Mouse (Mus musculus) mouse embryonic stem cell (cell line): ENCODE measurements around the gene Grb2.

Experiments
- in situ Hi-C, 2 experiments: fragments of 300-500 bp; cut with MboI; formaldehyde crosslinking; loops; 1 replicate in 1 of 2; 3 replicates in 1 of 2; pipeline ENCODE4 v1.14.3; 2019 to 2020; ENCODE audit warnings: low sequenced_read_pairs in 2 of 2, low pct_unique_long_range_greater_than_20kb in 1 of 2, mixed read lengths in 1 of 2; ENCODE audit not compliant: unreplicated experiment in 1 of 2

Gene Grb2

GRCm38 (mm10) chr11:115638498-115639409 lies 69.6 kb downstream of the Grb2 start:
- in situ Hi-C loops, result loop anchor here (5.0 kb wide), 2 partner anchors 74 to 79 kb away; no protein-coding TSS in a partner anchor

DNA sequence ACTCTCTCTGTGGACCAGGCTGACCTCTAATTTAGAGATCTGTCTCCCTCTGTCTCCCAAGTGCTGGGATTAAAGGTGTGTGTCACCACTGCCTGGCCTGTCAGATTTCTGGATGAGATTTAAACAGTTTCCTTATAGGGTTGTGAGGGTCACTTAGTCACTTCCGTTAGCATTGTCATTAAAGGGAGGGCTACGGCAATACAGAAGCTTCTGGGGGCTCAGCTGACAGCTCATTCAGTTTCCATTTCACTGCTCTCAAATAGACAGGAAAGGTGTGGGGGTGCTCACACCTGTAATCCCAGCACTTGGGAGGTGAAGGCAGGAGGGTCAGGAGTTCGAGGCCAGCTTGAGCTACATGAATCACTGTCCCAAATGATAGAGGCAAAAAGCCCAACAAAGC lies 71.4 kb downstream of the Grb2 start:
- in situ Hi-C loops, result loop anchor here (5.0 kb wide), 2 partner anchors 75 to 80 kb away; no protein-coding TSS in a partner anchor

DNA sequence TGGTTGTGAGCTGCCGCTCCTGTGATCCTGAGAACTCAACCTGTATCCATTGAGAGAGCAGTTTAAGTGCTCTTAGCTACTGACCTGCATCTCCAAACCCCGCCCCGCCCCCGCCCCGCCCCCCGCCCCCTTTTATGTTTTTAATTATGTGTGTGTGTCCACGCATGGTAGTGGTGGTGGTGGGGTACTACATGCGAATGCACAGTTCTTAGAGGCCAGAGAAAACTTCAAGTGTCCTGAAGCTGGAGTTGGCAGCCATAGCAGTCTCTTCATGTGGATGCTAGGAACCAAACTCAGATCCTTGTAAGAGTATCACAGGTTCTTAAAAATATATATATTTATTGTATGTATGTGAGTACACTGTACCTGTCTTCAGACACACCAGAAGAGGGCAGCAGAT lies 72.9 kb downstream of the Grb2 start:
- in situ Hi-C loops, result loop anchor here (5.0 kb wide), 2 partner anchors 77 to 82 kb away; no protein-coding TSS in a partner anchor

GRCm38 (mm10) chr11:115635041-115635440 lies 73.4 kb downstream of the Grb2 start:
- in situ Hi-C loops, result loop anchor here (5.0 kb wide), 2 partner anchors 77 to 82 kb away; no protein-coding TSS in a partner anchor

DNA sequence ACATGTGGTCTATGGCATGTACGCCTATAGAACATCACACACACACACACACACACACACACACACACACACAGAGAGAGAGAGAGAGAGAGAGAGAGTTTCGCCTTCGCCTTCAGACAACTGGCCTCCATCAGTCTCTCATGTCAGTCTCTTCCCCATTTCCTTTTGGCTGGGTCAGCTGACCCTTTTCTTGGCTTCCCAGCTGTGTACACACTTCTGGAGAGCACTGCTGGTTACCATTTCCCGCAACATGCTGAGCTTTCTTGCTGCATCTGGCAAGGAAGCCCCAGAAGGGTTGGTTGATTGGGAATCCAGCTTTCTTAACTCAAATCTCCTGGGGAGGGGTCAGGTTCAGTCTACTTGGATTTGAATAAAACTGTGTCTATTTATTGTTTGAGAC lies 74.3 kb downstream of the Grb2 start:
- in situ Hi-C loops, result no loop called here

- in situ Hi-C loops, result no loop called here
Measured at GRCm38 (mm10) chr11:115632862-115633261, 75.5 kb downstream of the Grb2 start.

- in situ Hi-C loops, result no loop called here
Measured at GRCm38 (mm10) chr11:115632247-115632646, 76.2 kb downstream of the Grb2 start.

DNA sequence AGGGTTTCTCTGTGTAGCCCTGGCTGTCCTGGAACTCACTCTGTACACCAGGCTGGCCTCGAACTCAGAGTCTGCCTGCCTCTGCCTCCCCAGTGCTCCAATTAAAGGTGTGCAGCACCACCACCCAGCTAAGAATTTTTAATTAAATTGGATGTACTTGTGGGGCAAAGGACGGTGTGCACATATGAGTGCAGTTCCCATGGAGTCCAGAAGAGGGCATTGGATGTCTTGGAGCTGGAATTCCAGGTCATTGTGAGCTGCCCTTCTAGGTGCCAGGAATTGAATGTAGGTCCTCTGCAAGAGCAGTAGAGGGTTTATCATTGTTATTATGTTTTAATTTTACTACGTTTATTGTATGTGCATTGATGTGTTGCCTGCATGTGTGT lies 76.9 kb downstream of the Grb2 start:
- in situ Hi-C loops, result no loop called here

DNA sequence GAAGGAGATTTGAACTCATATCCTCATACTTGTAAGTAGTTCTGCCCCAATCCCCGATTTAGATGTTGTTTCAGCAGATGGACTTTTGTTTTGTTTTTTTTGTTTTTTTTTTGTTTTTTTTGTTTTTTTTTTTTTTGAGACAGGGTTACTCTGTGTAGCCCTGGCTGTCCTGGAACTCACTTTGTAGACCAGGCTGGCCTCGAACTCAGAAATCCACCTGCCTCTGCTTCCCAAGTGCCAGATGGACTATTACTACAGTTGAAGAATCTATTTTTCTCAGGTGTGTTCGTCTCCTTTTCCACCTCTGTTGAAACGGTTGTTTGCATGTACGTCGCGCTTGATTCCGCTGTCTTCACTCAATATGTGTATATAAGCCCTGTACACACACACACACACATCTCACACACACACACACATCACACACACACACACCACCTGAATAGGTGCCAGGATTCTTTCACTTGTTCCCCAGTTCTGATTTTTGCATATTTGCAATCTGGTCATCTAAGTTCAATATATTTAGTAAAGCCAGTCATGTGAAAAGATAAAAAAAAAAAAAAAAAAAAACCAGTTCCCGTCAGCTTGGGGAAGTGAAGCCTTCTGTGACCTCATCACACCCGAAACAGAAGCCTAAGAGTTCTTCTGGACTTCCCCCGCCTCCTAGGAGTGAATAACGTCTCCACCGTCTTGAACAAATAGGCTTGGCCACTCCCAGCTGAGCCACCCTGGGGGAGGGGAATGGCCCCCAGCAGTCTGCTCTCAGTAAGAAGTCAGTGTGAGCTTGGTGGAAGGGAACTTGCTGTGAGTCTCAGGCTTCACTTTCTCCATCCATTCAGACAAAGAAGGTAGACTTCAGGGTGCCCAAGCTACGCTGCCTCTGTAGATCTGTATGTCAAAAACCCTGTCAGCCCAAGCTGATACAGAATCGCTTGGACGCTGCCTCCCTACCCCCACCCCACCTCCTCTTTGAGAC lies 77.6 kb downstream of the Grb2 start:
- in situ Hi-C loops, result no loop called here

DNA sequence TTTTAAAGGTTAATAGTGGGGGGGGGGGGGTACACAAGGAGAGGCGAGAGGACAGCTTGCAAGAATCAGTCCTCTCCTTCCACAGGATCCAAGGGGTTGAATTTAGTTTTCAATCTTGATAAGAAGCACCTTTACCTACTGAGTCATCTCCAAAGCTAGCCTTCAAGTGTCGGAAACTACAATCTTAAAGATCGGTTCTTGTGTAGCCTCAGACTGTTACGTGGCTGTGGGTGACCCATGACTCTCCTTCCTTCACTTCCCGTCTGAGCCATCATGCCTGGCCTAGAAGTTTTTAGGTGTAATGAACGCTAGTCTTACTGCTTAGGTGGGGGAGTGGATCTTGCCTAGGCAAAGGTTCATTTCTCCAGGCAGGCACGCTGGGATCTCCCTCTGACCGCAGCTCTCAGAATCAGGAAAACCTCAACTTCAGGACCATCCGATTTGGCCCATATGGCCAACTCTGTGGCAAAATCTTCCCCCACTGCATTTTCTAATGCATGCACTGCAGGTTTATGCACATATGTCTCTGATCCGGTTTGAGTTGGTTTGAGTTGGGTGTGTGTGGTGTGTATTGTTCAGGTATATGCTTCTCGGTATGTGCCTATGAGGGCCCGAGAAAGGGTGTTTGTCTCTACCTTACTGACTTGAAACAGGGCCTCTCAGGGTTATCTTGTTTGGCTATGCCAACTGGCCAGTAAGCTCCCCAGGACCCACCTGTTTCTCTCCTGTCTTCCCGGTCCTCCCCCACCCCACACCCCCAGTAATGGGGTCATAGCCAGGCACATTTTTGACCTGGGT lies 78.5 kb downstream of the Grb2 start:
- in situ Hi-C loops, result no loop called here

DNA sequence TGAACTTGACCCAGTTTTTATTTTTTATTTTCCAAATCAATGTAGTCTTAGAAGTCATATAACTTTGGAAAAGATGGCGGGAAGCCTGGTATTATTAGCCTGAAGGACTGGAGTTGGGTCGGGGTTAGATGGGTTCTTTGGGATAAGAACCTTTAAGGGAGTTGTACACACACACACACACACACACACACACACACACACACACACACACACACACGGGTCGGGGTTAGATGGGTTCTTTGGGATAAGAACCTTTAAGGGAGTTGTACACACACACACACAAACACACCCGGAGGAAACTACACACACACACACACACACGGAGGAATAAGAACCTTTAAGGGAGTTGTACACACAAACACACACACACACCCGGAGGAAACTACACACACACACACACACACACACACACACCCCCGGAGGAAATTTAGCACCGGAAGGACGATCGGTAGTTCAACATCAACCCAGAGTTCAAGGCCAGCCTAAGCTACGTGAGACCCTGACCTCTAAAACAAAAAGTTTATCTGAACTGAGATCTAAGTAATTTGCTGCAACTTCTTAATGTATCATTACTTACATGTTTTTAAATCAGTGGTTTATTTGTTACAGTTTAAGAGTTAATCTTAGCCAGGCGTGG lies 79.8 kb downstream of the Grb2 start:
- in situ Hi-C loops, result no loop called here

DNA sequence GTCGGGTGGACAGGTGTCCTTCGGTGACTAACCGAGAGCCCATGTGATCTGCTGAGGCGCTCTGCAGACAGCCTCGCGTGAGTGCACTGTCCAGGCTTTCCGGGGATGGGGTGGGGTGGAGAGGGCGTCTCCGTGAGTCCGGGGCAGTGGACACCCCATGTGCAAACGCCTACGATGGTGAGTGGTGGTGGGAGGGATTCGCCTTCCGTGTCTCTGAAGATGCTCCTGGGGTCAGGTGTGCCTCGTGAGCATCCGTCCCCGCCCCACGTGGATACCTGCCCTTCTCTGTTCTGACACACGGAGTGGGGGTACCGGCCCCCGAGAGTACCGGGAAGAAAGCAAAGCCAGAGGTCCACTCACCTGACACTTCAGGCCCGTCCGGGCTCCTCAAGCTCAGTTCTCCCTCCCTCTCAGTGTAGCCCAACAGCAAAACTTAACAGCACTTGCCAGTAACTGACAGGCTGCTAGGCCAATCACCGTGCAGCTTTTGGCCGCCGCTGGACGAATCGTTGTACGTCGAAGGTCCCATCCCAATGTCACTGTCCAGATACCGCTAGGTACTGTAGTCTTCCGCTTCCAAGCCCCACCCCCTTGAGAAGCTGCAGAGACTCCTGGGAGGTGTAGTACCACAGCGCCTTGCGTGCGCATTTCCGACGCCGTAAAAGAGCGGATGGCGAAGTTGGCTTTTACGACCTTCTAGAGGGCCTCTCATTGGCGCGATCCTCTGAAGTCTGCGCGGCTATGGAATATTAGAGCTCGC lies 80.5 kb downstream of the Grb2 start, which contains the start of gene Slc25a19:
Gene Slc25a19, minus strand, starts transcription at position 591 of the 760 bp plus-strand sequence.
- in situ Hi-C loops, result no loop called here

- in situ Hi-C loops, result no loop called here
Measured at GRCm38 (mm10) chr11:115626824-115627616, 81.4 kb downstream of the Grb2 start.

- in situ Hi-C loops, result no loop called here
Measured at GRCm38 (mm10) chr11:115625877-115626276, 82.5 kb downstream of the Grb2 start.

DNA sequence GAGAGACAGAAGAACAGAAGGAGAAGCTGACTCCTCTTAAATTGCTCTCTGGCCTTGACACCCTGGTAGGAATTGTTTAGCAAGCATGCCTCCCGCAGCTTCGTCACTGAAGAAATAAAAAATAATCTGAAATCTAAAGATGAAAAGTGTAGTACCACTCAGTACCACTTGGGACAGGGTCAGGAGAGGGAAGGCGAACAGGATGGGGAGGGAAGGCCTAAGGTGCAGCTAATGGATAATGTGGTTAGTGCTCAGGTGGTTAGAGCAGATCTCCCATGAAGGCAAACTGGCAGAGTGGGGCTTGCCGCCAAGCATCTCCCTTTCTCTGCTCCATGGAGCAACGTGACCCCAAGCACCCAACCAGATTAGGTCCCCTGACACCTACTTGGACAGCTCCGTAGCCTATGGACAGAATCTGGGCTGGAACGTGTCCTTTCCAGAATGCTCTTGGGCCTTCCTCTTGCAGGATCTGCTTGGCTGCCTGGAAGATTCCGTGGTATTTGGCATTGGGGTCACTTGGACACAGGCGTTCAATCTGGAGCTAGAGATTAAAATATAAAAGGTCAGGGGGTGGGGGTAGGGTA lies 84.8 kb downstream of the Grb2 start:
- in situ Hi-C loops, result loop anchor here in 1 of 2 experiments (5.0 kb wide), 1 partner anchor 189 kb away; the partner anchor contains the start of genes Caskin2 and Tsen54

DNA sequence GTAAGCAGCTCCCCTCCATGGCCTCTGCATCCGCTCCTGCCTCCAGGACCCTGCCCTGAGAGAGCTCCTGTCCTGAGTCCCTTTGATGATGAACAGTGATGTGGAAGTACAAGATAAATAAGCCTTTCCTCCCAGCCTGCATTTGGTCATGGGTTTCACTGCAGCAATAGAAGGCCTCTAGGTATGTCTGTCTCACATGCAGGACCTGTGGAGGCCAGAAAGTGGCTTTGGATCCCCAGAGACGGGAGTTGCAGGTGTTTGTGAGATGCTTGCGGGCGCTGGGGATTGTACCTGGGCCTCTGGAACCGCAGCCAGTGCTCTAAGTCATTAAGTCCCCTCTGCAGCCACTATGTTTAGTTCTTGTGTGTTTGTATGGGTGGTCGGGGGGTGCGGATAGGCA lies 88.4 kb downstream of the Grb2 start:
- in situ Hi-C loops, result loop anchor here in 1 of 2 experiments (5.0 kb wide), 1 partner anchor 192 kb away; the partner anchor contains the start of genes Caskin2 and Tsen54
